Mouse (Mus musculus): ENCODE results near the gene Cdc5l.
"Not testable (repeated sequence)": the region's sequence is repeated elsewhere in the genome, so short reads cannot be mapped to it uniquely, and the experiment has no call there.

Cdc5l gene

DNA sequence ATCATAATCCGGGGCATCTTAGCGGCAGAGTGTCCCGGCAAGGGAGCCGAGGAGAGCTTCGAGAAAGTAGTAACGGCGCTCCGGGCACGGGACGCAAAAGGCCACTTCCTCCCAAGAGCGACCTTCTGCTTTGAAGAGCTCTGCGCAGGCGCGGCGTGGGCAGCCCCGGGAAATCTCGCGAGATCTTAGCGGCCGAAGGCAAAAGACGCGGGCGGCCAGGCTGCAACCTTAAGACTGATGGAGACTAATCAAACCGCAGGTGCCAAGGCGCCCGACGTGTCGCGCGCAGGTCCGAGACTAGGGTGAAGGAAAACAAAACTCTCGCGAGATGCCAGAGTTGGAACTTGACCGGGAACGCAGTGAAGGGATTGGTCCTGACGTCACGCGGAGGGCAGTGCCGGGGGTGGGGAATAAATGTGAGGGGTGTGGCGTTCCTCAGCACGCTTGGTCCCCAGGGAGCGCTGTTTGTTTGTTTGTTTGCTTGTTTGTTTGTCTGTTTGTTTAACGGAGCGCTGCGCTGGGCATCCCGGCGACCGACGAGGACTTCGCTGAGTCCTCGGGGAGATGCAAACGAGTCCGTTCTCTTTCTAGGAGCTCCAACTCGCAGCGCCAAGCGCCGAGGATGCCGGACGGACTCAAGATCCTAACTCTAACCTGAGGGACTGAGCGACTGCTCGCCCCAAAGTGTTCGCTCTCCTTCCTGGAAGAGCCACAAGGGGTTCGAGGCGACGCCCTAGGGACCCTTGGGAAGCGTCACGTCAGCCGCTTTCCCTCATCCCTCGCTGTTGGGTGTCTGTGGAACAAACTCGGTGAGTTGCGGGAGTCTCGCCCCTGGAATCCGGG, at the start of gene Cdc5l:
Cdc5l (minus strand) TSS at position 319 of the 843 bp plus-strand sequence.
- DNase-seq (ENCODE audit: low spot score in 2 of 2) = peak; percentile 97 to 98

DNA sequence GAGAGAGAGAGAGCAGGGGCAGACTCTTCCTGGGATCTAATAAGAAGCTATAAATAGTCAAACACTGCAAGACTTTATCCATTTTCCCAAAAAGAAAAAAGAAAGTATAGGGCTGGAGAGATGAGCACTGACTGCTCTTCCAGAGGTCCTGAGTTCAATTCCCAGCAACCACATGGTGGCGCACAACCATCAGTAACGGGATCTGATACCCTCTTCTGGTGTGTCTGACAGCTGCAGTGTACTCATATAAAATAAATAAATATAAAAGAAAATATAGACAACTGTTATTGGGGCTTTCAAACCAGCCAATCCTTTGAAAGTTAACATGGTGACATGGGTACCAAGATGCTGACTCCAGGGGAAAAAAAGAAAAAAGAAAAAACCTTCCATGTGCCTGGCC, 46.9 kb upstream of the Cdc5l start:
- no peak for DNase-seq (ENCODE audit: low spot score in 2 of 2)

DNA sequence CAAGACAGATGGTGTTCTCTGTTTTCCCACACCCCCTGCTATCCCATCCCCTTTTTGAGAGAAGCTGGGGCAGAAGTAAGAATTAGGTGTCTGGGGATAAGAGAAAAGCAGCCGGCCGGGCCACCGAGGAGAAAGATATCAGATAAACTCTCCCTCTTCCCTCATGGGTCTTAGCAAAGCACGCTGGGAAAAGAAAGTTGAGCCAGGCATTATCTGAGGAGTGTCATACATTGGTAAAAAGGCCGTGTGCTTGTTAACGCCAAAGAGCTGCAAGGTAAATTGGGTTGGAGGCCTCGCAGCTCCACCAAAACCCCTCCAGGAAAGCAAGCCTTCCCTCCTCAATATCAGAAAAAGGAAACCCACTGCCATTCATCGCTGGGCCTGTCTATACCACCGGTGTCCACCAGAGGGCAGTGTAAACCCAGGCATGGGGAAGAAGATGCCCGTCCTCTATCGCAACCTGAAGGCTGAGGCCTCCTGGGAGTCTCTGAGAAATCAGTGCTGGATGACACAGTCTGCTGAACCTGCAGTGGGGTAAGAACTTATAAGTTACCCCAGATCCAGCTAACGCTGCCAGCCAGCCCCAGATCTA, 44.8 kb upstream of the Cdc5l start:
- DNase-seq (ENCODE audit: low spot score in 2 of 2) = peak; percentile 67 to 82

DNA sequence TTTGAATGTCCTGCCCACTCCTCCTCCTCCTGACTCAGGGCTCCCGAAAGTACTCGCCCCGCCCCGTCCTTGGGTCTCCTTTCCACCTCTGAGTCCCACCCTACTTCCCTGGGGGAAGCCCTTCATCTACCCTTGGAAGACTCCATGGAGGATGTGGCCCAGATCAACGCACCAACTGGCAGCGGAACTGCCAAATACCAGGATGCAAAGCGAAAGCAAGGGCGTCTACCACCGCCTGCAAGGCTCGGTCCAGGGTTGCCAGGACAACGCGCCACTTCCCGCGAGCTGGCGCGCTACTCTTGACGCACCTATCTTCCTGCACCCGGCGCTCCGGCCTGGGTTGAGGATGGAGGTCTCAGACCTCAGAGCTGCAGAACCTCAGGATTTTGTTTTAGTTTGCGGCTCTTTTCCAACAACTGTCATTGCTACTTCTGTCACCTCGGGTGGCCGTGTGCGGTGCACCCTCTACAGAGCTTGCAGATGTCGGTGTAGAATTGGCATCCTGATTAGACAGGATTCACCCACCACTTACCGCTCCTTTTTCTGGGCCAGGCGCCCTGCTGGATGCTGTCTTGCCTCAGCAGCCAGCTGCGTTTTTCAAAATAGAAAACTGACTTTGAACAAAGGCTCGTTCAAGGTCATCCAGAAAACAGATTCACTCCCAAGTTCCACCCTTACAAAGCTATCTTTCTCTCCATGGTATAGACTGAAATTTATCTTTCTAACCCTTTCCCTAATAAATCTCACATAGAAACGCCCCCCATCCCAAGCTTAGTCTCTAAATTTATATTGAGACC, 41.3 kb upstream of the Cdc5l start, which contains the start of gene Spats1:
Spats1 (minus strand) TSS at position 747 of the 797 bp plus-strand sequence.
- peak; percentile 27 to 41 for DNase-seq (ENCODE audit: low spot score in 2 of 2)

DNA sequence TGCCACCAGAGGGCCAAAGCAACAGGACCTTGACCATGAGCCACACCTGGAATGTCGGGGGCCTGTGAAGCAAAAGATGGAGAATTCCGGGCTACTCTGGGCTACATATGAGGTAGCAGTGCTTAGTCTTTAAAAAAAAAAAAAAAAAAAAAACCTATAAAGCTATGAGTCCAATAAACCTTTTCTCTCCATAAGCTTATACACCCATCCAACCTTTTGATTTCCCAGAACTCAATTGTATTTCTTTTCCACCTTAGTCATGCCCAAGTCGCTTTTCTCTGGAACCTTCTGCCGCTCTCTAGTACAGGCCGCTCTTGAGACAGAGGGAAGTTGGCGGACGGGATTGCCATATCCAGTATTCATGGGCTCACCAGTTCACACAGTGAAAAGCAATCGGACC, 40.6 kb upstream of the Cdc5l start:
- no peak for DNase-seq (ENCODE audit: low spot score in 2 of 2)

DNA sequence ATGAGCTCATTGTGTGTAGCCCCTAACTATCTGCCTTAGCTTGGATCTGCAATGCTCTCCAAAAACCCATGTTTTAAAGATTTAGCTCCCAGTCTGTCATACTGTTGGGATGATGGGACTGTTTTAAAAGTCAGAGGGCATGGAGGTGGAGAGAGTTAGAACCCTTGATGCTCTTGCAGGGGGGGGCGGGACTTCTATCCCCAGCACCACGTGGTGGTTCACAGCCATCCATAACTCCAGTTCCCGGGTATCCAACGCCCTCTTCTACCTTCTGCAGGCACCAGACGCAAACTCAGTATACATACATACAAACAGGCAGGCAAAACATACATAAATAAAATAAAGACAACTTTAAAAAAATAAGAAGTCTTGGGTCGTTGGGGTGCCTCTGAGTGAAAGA, 40.1 kb upstream of the Cdc5l start:
- no peak for DNase-seq (ENCODE audit: low spot score in 2 of 2)

DNA sequence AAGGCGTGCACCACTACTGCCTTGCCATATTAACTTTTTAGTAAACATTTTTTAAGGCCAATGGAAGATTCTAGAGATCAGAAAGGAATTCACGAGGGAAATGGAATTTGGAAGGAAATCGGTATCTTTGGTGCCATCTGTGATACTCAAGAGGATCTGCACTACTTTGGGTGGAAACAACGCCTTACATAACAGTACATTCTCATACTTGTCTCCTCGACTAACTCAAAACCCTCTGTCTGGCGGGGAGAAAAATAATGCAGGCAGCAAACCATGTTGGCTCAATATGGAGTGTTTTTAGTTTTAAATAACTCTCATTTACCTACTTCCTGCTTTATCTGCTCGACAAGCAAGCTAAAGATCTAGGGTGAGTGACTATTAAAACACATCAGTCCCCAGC, 37.2 kb upstream of the Cdc5l start:
- DNase-seq (ENCODE audit: low spot score in 2 of 2) = no peak

DNA sequence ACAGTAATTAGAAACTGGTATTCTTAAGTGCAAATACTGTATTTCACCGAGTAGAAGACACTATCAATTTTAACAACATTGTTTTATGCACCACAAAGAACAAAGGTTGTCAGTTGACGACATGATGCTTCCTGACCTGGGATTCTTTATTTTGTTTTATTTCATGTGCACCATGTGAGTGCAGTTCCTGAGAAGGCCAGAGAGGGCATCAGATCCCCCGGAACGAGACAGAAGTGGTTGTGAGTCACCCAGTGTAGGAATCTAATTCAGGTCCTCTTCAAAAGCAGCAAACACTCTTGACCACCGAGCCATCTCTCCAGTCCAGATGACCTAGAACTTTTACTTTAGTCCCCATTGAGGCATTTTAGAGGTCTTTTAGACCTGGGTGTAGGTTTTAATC, 34.8 kb upstream of the Cdc5l start:
- no peak for DNase-seq (ENCODE audit: low spot score in 2 of 2)

DNA sequence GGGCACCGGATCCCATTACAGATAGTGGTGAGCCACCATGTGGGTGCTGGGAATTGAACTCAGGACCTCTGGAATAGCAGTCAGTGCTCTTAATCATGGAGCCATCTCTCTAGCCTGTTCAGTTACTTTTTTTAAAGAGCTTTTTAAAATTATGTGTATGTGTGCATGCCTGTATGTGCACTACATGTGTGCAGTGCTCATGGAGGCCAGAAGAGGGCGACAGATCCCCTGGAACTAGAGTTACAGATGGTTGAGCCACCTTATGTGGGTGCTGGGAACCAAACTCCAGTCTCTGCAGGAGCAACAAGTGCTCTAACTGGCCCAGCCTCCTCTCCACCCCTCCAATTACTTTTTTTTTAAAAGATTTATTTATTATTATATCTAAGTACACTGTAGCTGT, 33.2 kb upstream of the Cdc5l start:
- DNase-seq (ENCODE audit: low spot score in 2 of 2) = no peak

DNA sequence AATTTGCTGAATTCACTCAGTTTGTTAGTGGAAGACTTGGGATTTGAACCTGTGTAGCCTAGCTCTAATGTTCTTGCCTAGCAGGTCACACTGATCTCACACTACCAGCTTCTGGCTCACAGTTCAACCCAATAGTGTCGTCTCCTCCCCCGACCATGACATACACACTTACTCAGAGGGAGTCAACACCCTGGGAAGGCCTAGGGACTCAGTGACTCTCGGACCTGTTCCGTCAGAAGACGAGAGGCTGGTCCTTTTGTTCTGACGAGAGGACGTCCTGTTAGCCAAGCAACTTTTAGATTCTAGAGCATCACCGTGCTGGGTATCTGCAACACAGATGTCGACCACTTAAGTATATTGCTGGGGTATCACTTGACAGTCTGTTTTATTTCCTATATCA, 30.7 kb upstream of the Cdc5l start:
- DNase-seq (ENCODE audit: low spot score in 2 of 2) = no peak

DNA sequence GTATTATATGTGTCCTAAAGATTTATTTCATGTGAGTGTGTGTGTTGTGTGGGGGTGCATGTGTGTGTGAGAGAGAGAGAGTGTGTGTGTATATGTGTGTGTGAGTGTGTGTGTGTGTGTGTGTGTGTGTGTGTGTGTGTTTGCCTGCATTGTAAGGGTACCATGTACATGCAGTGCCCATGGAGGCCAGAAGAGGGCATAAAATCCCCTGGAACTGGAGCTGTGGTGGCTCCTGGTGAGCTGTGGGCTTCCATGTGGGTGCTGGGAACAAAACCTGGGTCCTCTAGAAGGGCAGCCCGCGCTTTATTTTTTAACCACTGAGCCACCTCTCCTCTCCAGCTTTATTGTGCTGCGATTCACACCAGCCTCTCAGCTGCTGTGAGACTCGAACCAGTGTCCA, 29.0 kb upstream of the Cdc5l start:
- no peak for DNase-seq (ENCODE audit: low spot score in 2 of 2)

DNA sequence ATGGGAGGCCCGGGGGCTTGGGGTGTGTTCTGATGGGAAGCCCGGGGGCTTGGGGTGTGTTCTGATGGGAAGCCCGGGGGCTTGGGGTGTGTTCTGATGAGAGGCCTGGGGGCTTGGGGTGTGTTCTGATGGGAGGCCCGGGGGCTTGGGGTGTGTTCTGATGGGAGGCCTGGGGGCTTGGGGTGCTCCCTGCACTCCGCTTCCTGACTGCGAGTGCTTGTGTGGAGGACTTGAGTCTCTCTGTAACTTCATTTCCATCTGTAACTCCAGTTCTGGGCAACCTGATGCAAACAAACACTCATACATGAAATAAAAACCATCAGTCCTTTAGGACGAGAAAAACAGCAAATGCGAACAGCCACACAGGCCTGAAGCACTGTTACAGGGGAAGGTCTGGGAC, 25.5 kb upstream of the Cdc5l start:
- no peak for DNase-seq (ENCODE audit: low spot score in 2 of 2)

DNA sequence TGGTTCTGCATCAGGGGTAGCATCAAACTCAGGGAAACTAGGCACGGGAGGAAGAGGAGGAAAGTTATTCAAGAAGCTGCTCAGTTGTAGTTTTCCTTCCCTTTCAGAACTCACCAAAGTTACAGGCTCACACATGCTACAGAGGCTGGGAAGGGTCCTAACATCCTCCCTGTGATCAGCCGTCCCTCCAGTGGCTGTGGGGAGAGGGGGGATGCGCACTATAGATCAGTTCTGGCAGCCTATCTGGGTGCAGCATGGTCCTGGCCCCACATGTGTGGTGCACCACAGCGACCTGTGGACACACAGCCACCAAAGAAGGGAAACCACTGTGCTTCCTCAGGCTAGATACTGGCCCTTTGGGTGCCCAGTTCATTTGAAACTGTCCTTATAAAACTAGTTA, 25.0 kb upstream of the Cdc5l start:
- no peak for DNase-seq (ENCODE audit: low spot score in 2 of 2)

DNA sequence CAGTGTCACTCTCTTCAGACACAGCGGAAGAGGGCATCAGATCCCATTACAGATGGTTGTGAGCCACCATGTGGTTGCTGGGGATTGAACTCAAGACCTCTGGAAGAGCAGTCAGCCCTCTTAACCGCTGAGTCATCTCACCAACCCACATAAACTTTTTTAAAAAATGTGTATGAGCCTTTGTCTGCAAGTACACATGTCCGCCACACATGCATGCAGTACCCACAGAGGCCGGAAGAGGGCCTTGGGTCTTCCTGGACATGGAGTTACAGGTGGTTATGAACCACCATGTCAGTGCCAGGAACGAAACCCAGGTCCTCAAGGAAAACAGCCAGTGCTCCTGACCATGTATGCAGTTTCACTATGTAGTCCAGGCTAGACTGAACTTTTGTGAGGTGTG, 23.9 kb upstream of the Cdc5l start:
- DNase-seq (ENCODE audit: low spot score in 2 of 2) = no peak

DNA sequence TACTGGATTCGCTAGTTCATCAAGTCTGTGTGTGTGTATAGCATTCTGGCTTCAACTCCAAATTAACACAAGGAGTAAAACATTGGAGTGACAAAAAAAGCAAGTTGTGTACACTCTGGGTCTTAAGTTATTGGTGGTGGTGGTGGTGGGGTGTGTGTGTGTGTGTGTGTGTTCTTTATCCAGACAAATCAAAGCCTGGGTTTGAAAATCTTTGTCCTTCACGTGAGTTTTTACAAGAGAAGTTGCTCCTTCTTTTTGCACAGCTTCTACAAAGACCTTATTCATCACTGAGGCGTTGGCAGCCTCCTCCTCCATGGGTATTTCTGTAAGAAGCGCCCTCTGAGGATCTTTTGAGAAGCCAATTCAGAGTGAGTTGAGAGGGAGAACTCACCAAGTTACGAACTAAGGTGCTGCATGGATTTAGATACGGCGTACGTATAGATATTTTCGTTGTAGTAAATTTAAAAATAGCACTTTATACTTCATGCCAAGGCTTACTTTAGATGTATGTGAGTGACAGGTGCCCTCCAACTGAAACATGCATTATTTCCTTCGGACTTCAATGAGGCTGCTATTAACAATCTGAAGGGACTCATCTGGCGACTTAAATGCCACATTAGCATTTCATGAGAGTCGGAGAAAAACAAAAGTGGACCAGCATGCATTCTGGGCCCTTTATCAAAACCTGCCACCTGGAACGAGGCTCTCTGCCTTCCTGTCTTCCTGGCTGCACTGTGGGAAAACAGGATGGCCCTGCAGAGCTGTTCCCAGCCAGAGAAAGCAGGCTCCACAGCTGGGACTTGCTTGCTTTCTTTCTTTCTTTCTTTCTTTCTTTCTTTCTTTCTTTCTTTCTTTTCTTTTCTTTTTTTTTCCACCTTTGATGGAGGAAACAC, 23.0 kb upstream of the Cdc5l start:
- DNase-seq (ENCODE audit: low spot score in 2 of 2) = no peak

DNA sequence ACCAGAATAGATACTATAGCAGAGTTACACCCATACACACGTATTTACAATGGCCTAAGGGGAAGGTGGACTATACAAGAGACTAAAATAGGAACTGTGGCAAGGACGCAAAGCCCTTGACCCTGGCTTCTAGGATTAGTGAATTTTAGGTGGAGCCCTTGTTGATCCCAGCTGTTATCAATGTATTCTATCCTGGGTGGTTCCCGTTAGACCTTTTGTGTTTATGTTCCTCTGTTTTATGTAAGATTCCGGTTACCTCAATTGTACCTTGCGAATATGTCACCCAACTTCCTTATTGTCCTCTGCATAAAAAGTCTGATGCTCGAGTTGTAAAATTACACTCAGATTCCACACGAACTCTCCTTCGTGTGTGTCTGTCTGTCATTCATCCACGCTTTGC, 22.2 kb upstream of the Cdc5l start:
- not testable (repeated sequence) for DNase-seq (ENCODE audit: low spot score in 2 of 2)

DNA sequence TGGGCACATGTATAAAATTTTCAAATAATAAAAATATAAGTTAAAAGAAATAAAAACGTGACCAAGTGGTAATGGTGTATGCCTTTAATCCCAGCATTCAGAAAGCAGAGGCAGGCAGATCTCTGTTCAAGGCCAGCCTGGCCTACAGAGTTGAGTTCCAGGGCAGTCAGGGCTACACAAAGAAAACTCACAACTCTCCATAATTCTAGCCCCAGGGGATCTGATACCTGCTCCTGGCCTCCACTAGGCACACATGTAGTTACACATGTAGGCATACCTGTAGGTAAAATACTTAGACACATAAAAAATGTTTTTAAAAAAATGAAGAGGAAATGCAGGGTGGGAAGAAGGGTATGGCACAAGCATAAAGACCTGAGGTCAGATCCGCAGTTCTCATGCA, 21.3 kb upstream of the Cdc5l start:
- DNase-seq (ENCODE audit: low spot score in 2 of 2) = no peak

DNA sequence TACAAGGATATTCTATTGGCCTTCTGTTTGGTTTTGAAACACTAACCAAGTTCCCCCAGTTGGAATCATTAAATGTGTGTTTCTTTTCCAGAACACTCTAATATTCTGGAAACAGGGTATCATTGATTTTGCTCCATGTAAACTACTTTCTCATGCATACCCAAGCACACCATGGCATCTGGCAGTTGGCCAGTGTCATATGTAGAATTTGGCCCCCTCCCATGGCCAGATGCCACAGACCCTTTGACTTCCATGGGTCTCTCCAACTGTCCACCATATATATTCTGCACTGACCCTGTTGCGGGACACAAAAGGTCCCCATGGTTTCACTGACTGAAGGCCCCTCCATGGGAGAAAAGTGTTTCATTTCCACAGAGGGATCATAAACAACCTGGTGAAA, 18.7 kb upstream of the Cdc5l start:
- no peak for DNase-seq (ENCODE audit: low spot score in 2 of 2)

DNA sequence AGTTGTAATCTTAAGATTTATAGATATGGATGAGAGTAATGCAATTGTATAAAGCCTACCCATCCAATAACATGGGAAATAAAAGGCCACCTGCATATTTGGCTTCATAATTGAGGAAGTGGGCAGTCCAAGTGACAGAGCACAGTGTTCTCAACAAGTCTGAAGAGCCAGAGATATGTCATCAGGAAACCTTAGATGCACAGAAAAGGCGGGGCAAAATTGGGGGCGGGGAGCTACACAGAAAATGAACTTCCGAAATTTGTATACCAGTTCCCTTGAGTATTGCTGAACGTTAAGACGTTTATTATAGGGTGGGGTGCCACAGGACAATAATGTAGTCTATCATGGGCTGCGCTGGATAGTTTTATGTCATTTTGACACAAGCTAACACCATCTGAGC, 16.6 kb upstream of the Cdc5l start:
- DNase-seq (ENCODE audit: low spot score in 2 of 2) = no peak

DNA sequence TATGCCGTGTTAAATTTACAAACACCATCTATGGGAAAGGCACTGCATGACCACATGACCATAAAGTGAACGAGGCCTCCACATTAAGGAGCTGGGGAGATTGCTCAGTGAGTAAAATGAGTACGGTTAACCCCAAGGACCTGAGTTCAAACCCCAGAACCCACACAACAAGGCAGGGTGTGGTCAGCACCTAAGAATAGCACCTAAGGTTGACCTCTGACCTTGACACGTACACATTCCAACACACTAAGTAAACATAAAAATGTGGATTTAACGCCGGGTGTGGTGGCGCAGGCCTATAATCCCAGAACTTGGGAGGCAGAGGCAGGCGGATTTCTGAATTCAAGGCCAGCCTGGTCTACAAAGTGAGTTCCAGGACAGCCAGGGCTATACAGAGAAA, 16.0 kb upstream of the Cdc5l start:
- DNase-seq (ENCODE audit: low spot score in 2 of 2) = no peak

DNA sequence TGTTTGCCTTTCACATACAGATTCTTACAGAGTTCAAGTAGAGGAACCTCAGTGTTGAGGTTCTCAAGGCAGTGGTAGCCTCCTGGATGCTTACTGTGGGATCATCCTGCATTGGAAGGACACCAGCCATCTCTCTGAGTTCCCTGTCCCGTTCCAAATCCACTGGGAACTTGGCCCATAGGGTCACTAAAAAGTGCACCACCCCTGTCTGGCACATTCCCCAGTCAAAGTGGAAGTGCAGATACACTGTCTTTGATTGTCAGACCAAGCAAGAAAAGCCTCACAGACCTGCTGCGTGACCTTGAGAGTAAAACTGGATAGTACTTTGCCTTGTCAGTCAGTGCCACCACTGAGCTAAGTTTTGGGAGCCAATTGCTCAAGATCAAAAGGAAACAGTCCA, 13.5 kb upstream of the Cdc5l start:
- DNase-seq (ENCODE audit: low spot score in 2 of 2) = no peak

DNA sequence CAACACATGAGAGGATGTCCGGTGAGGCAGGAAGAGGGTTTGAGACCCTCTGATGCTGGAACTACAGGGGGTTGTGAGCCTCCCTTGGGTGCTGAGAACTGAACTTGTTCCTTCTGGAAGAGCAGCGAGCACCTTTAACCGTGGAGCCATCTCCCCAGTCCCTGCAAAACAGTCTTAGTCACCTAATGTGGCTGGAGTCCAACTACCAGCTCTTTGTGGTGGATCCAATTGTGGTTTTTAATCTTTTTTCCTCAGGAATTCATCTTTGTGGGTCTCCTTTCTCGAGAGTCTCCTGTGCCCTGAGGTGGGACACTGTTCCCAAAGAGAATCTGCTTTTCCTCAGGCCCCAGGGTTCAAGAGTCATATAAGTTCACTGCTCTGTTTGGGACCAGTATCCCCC, 12.4 kb upstream of the Cdc5l start:
- DNase-seq (ENCODE audit: low spot score in 2 of 2) = no peak
